Mouse (Mus musculus): ENCODE results near the gene Olfr1229.

Gene Olfr1229

DNA sequence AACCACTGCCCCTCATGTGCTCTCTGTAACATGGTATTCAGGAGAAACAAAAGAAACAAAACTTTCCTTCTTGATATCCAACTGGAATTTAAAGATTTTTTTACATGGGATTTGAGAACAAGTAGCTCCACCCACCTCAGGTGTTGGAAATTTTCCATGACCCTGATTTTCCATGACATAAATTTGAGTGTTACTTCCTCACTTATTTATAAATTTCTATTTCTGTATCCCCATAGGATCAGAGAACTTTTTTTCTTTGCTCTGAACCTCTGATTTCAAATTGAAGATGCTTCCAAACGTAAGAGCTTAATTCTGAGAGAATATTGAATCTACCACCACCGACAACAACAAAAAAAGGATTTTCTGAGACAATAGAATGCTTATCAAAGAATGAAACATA lies at the start of gene Olfr1229:
Gene Olfr1229 (minus strand): TSS at position 101 of the 400 bp plus-strand sequence.
- DNase-seq: no peak

DNA sequence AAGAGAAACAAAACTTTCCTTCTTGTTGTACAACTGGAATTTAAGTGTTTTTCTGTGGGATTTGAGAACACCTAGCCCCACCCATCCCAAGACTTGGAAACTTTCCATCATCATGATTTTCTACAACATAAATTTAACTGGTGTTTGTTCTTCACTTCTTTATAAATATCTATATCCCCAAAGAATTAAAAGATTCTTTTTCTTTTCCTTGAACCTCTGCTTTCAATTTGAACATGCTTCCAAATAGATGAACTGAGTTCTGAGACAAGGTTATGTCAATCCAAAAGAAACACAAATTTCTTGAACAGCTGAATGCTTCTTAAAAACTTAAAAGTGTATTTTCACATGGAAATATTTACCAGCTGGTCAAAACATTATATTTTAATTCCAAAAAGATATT lies 41.8 kb upstream of the Olfr1229 start, which contains the start of gene Olfr1232:
Gene Olfr1232 (minus strand): TSS at position 101 of the 400 bp plus-strand sequence.
- no peak for DNase-seq

DNA sequence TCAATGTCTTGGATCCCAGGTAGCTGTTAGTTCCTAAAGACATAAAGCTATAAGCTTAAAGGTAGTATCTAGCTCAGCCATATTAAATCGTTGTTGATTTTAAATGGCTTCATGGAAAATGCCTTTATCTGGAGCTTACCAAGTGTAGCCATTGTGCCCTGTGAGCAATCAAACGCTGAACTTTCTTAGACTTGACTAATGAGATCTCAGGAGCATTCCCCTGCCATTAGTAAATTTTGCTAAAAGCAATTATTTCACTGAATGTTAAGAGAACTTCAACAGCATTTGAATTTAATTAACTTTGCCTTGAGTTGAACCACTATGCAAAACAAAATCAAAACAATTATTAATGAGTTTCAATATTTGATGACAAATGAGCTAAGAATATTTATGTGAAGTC lies 19.2 kb upstream of the Olfr1229 start, which contains the start of gene Olfr1231:
Gene Olfr1231 (minus strand): TSS at position 101 of the 400 bp plus-strand sequence.
- no peak for DNase-seq

DNA sequence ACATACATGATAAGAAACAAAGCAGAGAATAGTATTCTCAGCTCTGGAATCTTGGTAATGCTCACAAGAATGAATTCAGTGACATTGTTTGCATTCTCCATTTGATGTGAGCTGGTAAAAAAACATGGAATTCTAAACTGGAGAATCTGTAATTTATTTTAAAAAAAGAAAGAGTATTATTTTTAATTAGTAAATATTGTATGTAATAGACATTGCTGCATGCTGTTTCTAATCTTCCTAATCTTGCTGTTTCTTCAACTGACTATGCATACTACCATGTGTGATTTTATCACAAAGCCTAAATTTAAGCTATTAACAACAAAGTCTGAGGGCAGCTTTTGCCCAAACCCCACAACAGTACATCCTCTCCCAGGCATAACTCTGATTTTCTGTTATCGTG lies 9.4 kb upstream of the Olfr1229 start, which contains the start of gene Olfr1230:
Gene Olfr1230 (minus strand): TSS at position 101 of the 400 bp plus-strand sequence.
- DNase-seq: no peak

DNA sequence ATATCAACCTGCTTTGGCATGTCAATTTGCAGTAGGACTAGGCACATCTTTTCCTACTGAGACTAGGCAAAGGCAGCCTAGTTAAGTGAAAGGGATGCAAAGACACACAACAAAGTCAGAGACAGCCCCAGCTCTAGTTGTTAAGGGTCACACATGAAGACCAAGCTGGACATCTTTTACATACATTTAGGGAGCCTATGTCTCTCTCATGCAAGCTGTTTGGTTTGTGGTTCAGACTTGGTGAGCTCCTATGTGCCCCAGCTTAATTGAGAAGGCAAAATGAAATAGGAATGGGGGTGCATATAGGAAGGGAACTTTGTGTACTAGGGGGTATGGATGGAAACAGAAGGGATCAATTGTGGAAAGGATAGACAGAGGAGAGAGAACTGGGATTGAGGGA lies 33.9 kb downstream of the Olfr1229 start, which contains the start of gene Olfr1228:
Gene Olfr1228 (minus strand): TSS at position 101 of the 400 bp plus-strand sequence.
- DNase-seq: no peak
